Mouse (Mus musculus): ENCODE measurements at regions not wholly inside any gene's neighbourhood (a gene's known extent, or its start where the extent isn't known, plus 50 kb on each side); places are given as distances from the start of the nearest gene placed in this dataset.
A peak's percentile ranks its signal among the peaks of the same experiment; 100 is the strongest.

GRCm38 (mm10) chr3:50973081-50973480 is 251.2 kb upstream of the Noct start:
- no peaks in the 10 kb centered on the region for H3K27me3 ChIP-seq
- no peak overlapping the region for H3K4me3 ChIP-seq
- no peak for ATAC-seq (ENCODE audit: insufficient number of reproducible peaks, insufficient read depth, low FRiP score, low TSS enrichment, low read depth)

GRCm38 (mm10) chr3:50976141-50976780 is 248.0 kb upstream of the Noct start:
- peaks cover 10% of the 10 kb centered on the region; the same call in 1 of the 2 replicates for H3K4me1 ChIP-seq
- H3K4me2 ChIP-seq: no peak overlapping the region
- H3K36me3 ChIP-seq: no peaks in the 10 kb centered on the region
- no peak overlapping the region for H3K4me3 ChIP-seq
- no peaks in the 10 kb centered on the region for H3K9me3 ChIP-seq
- H3K27me3 ChIP-seq: no peaks in the 10 kb centered on the region
- ATAC-seq (ENCODE audit: insufficient number of reproducible peaks, insufficient read depth, low FRiP score, low TSS enrichment, low read depth): no peak
- no peak overlapping the region for H3K9ac ChIP-seq
- H3K27ac ChIP-seq: no peak overlapping the region
- WGBS: 86% methylated on average over 5 of the region's 5 CpGs

More at GRCm38 (mm10) chr3:50973081-50973480, 251.2 kb upstream of the Noct start:
- Histone ChIP-seq H3K9ac (no peak overlapping the region), H3K4me2 (no peak overlapping the region), H3K9me3 (no peaks in the 10 kb centered on the region), H3K4me1 (peaks cover 14% of the 10 kb centered on the region; the same call in 1 of the 2 replicates), H3K36me3 (no peaks in the 10 kb centered on the region), H3K27ac (no peak overlapping the region)
- WGBS: 76% methylated on average over 6 of the region's 6 CpGs

GRCm38 (mm10) chr3:50976818-50977217 is 247.4 kb upstream of the Noct start:
- H3K4me2 ChIP-seq: no peak overlapping the region
- H3K36me3 ChIP-seq: no peaks in the 10 kb centered on the region
- H3K4me3 ChIP-seq: no peak overlapping the region
- ATAC-seq (ENCODE audit: insufficient number of reproducible peaks, insufficient read depth, low FRiP score, low TSS enrichment, low read depth): no peak
- no peak overlapping the region for H3K27ac ChIP-seq
- 49% methylated on average over 6 of the region's 6 CpGs for WGBS
- no peak overlapping the region for H3K9ac ChIP-seq
- no peaks in the 10 kb centered on the region for H3K9me3 ChIP-seq
- H3K4me1 ChIP-seq: peaks cover 7% of the 10 kb centered on the region; the same call in 1 of the 2 replicates
- no peaks in the 10 kb centered on the region for H3K27me3 ChIP-seq

GRCm38 (mm10) chr3:50978636-50979035 is 245.6 kb upstream of the Noct start:
- ATAC-seq (ENCODE audit: insufficient number of reproducible peaks, insufficient read depth, low FRiP score, low TSS enrichment, low read depth): no peak

GRCm38 (mm10) chr3:50979592-50979991 is 244.7 kb upstream of the Noct start:
- Histone ChIP-seq H3K4me3 (no peak overlapping the region), H3K4me2 (no peak overlapping the region), H3K4me1 (peaks cover 22% of the 10 kb centered on the region), H3K27ac (no peak overlapping the region), H3K27me3 (no peaks in the 10 kb centered on the region), H3K9ac (no peak overlapping the region), H3K9me3 (no peaks in the 10 kb centered on the region), H3K36me3 (no peaks in the 10 kb centered on the region)
- 73% methylated on average over 3 of the region's 3 CpGs for WGBS
- ATAC-seq (ENCODE audit: insufficient number of reproducible peaks, insufficient read depth, low FRiP score, low TSS enrichment, low read depth): no peak

More at GRCm38 (mm10) chr3:50978636-50979035, 245.6 kb upstream of the Noct start:
- no peak overlapping the region for H3K9ac ChIP-seq
- H3K36me3 ChIP-seq: no peaks in the 10 kb centered on the region
- no peak overlapping the region for H3K4me3 ChIP-seq
- H3K27me3 ChIP-seq: no peaks in the 10 kb centered on the region
- peaks cover 17% of the 10 kb centered on the region for H3K4me1 ChIP-seq
- no peak overlapping the region for H3K27ac ChIP-seq
- 91% methylated on average over 5 of the region's 5 CpGs for WGBS
- no peaks in the 10 kb centered on the region for H3K9me3 ChIP-seq
- H3K4me2 ChIP-seq: no peak overlapping the region

- Histone ChIP-seq H3K36me3 (no peaks in the 10 kb centered on the region), H3K4me1 (peaks cover 21% of the 10 kb centered on the region), H3K9me3 (no peaks in the 10 kb centered on the region), H3K4me3 (no peak overlapping the region), H3K27me3 (no peaks in the 10 kb centered on the region), H3K4me2 (no peak overlapping the region), H3K9ac (no peak overlapping the region), H3K27ac (no peak overlapping the region)
- WGBS: 91% methylated on average over 7 of the region's 7 CpGs
- ATAC-seq (ENCODE audit: insufficient number of reproducible peaks, insufficient read depth, low FRiP score, low TSS enrichment, low read depth): no peak
These were observed 242.5 kb upstream of the Noct start for GRCm38 (mm10) chr3:50981751-50982150.

- 0 out of 2 replicates have a peak overlapping the region, but pooled peaks have one; percentile 28 for H3K4me2 ChIP-seq
These were observed 241.6 kb upstream of the Noct start for GRCm38 (mm10) chr3:50982649-50983048.

GRCm38 (mm10) chr3:50983126-50983525 is 241.1 kb upstream of the Noct start:
- Histone ChIP-seq H3K9ac (no peak overlapping the region), H3K4me2 (no peak overlapping the region), H3K4me3 (no peak overlapping the region), H3K27ac (peak overlapping the region; percentile 40; the same call in 1 of the 2 replicates), H3K27me3 (no peaks in the 10 kb centered on the region), H3K36me3 (no peaks in the 10 kb centered on the region), H3K9me3 (no peaks in the 10 kb centered on the region), H3K4me1 (peaks cover 18% of the 10 kb centered on the region)
- ATAC-seq (ENCODE audit: insufficient number of reproducible peaks, insufficient read depth, low FRiP score, low TSS enrichment, low read depth): no peak
- WGBS: 38% methylated on average over 5 of the region's 5 CpGs

More at GRCm38 (mm10) chr3:50982649-50983048, 241.6 kb upstream of the Noct start:
- H3K9me3 ChIP-seq: no peaks in the 10 kb centered on the region
- no peaks in the 10 kb centered on the region for H3K36me3 ChIP-seq
- WGBS: 22% methylated on average over 9 of the region's 9 CpGs
- H3K9ac ChIP-seq: no peak overlapping the region
- H3K27ac ChIP-seq: peak overlapping the region; percentile 51; the same call in 1 of the 2 replicates
- no peak overlapping the region for H3K4me3 ChIP-seq
- ATAC-seq (ENCODE audit: insufficient number of reproducible peaks, insufficient read depth, low FRiP score, low TSS enrichment, low read depth): no peak
- H3K27me3 ChIP-seq: no peaks in the 10 kb centered on the region
- peaks cover 18% of the 10 kb centered on the region for H3K4me1 ChIP-seq

GRCm38 (mm10) chr3:50983962-50984765 is 240.1 kb upstream of the Noct start:
- Histone ChIP-seq H3K9ac (no peak overlapping the region), H3K27me3 (no peaks in the 10 kb centered on the region), H3K4me1 (peaks cover 18% of the 10 kb centered on the region), H3K27ac (no peak overlapping the region), H3K4me2 (no peak overlapping the region), H3K36me3 (no peaks in the 10 kb centered on the region), H3K9me3 (no peaks in the 10 kb centered on the region), H3K4me3 (no peak overlapping the region)
- WGBS: 60% methylated on average over 12 of the region's 12 CpGs
- ATAC-seq (ENCODE audit: insufficient number of reproducible peaks, insufficient read depth, low FRiP score, low TSS enrichment, low read depth): no peak

- WGBS: 91% methylated on average over 12 of the region's 12 CpGs
- H3K4me3 ChIP-seq: no peak overlapping the region
- H3K9me3 ChIP-seq: no peaks in the 10 kb centered on the region
- H3K9ac ChIP-seq: no peak overlapping the region
- H3K27me3 ChIP-seq: no peaks in the 10 kb centered on the region
- H3K4me1 ChIP-seq: peaks cover 28% of the 10 kb centered on the region
- H3K36me3 ChIP-seq: no peaks in the 10 kb centered on the region
- ATAC-seq (ENCODE audit: insufficient number of reproducible peaks, insufficient read depth, low FRiP score, low TSS enrichment, low read depth): no peak
- H3K4me2 ChIP-seq: no peak overlapping the region
- H3K27ac ChIP-seq: no peak overlapping the region
These were observed 236.4 kb upstream of the Noct start for GRCm38 (mm10) chr3:50987821-50988220.

- Histone ChIP-seq H3K27ac (no peak overlapping the region), H3K4me1 (peaks cover 17% of the 10 kb centered on the region), H3K4me3 (no peak overlapping the region), H3K9me3 (no peaks in the 10 kb centered on the region), H3K27me3 (no peaks in the 10 kb centered on the region), H3K9ac (no peak overlapping the region), H3K4me2 (no peak overlapping the region), H3K36me3 (no peaks in the 10 kb centered on the region)
- no peak for ATAC-seq (ENCODE audit: insufficient number of reproducible peaks, insufficient read depth, low FRiP score, low TSS enrichment, low read depth)
- 81% methylated on average over 11 of the region's 11 CpGs for WGBS
These were observed 233.4 kb upstream of the Noct start for GRCm38 (mm10) chr3:50990810-50991209.
